Mouse (Mus musculus): Measurements from ENCODE around the gene Rffl.

GRCm38 (mm10) chr11:82806656-82807055, 64.4 kb downstream of the Rffl start:
- TF ChIP-seq CTCF (IDR thresholded peaks at IDR 0.05; ENCODE audit: control insufficient read depth, insufficient read depth, insufficient read length): no peak
- no peak for TF ChIP-seq USF1 (IDR thresholded peaks at IDR 0.05; ENCODE audit: low read depth)
- TF ChIP-seq MAX (IDR thresholded peaks at IDR 0.05): no peak
- TF ChIP-seq CEBPB (IDR thresholded peaks at IDR 0.05; ENCODE audit: low read depth): no peak
- no peak for TF ChIP-seq MYOD1 (IDR thresholded peaks at IDR 0.05; ENCODE audit: control insufficient read depth, insufficient read length, low read depth)
- no peak for TF ChIP-seq FOSL1 (IDR thresholded peaks at IDR 0.05; ENCODE audit: insufficient read depth, low read length, poor library complexity, severe bottlenecking)

All from C2C12 (cell line).